Mouse (Mus musculus) NIH3T3 (cell line): Measurements from ENCODE around the gene Pcdh7.
A peak's percentile ranks its signal among the peaks of the same experiment; 100 is the strongest.

ENCODE experiments used
- DNase-seq: peaks from one replicate; pipeline ENCODE4 v3.0.0-alpha.2; 2012; ENCODE audit warnings: low read depth

The Pcdh7 gene

DNA sequence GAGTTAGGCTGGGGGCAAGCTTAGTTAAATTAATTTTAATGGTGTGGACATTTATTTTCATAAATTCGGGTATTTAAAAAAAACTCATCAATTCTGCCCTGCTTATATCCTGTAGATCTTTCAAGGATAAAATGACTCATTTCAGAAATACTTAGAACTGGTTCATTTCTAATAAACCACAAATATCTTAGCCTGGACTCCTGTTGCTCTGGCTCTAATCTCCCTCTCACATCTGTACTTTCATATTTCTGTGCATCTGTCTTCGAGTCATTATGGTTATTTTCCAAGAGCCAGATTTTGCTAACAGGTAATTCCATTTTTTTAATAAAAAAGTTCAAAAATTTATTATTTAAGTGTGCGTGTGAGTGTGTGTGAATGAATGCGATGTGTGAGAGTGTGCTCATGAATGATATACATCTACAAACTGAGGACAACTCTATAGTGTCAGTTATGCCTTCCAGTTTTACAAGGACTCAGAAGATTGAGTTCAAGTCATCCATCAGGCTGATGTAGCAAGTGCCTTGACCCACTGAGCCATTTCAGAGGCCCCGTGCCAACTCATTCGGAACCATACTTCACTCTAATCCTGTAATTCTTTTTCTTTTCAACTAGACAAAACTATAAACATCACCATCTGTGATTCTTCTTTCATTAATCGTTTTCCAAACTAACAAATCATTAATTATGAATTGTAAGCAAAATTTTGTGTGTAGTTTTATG is 80.3 kb downstream of the Pcdh7 start:
- DNase-seq, result no peak

DNA sequence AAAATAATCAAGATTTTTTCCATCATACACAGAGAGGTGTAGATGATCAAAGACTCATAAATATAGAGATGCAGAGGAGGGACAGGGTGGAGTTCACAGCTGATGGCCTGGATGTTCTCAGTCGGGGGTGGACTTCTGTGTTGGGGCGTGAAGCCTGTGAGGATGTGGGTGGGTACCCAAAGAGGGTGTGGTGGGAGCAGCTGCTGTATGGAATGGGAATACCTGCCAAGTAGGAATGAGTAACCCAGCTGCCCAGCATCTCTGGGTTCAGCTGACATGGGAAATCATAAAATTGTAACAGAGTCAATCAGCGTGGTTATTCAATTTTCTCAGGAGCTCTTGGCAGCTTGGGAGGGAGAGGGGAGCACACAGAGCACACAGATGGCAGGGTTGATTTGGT is 85.3 kb downstream of the Pcdh7 start:
- DNase-seq, result no peak

- DNase-seq, result no peak
Measured at GRCm38 (mm10) chr5:57803890-57804289, 86.1 kb downstream of the Pcdh7 start.

GRCm38 (mm10) chr5:57807350-57807749 is 89.6 kb downstream of the Pcdh7 start:
- DNase-seq, result peak; percentile 11

GRCm38 (mm10) chr5:57810641-57811040 is 92.9 kb downstream of the Pcdh7 start:
- peak; percentile 3 for DNase-seq

GRCm38 (mm10) chr5:57815964-57816589 is 98.3 kb downstream of the Pcdh7 start:
- DNase-seq, result no peak

GRCm38 (mm10) chr5:57819788-57820187 is 102.0 kb downstream of the Pcdh7 start:
- no peak for DNase-seq

- DNase-seq, result no peak
Measured at GRCm38 (mm10) chr5:57821099-57821498, 103.3 kb downstream of the Pcdh7 start.

GRCm38 (mm10) chr5:57828437-57828836 is 110.7 kb downstream of the Pcdh7 start:
- DNase-seq, result no peak

GRCm38 (mm10) chr5:57837150-57837549 is 119.4 kb downstream of the Pcdh7 start:
- DNase-seq, result no peak

DNA sequence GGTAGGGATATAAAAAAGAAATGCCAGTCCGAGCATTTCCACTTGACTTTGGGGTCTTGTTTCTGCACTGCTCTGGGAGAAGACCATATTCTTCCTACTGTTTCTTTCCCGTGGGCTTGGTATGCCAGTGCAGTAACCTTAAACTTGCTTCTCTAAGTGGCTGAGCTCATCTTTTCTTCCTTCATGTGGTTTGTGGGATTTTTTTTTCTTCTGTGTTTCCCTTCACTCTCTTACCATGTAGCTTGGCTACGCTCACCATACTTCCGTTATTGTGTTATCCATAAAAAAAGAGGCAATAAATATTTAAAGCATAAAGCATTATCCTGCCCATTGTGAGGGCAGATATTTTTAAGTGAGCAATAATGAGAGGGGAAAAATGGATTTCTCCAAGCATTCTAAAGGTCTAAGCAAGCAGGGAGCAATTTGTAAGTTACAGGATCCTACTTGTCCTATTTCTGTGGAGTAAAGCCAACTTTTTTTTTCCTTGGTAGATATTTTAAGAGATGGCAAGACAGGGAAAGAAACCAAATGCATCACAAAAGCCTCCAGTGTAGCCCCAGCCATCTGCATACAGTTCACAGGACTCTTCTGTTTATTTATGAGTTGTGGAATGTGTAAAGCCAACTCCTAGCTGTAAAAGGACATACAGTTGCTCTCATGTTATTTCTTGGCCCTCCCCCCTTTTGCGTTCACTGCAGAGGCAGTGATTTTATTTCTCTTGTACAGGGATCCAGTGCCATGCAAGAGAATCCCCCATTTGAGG is 123.8 kb downstream of the Pcdh7 start:
- DNase-seq, result no peak

DNA sequence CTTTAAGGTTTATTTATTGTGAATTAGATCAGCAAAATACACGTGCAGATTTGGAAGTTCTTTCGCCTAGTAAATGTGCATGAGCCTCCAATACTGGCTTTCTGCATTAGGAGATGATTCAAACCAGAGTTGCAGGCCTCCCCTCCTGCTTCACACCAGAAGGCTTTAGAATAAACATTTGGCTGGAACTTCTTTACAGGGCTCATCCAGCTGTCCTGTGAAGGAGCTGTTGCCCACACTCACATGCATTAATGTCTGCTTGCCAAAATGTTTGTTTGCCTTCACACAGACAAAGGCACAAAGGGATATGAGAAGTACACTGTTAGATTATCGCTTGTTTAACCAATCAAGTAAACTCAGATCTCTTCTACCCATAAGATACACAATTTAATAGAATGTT is 129.7 kb downstream of the Pcdh7 start:
- no peak for DNase-seq

- DNase-seq, result no peak
Measured at GRCm38 (mm10) chr5:57850111-57850510, 132.3 kb downstream of the Pcdh7 start.

DNA sequence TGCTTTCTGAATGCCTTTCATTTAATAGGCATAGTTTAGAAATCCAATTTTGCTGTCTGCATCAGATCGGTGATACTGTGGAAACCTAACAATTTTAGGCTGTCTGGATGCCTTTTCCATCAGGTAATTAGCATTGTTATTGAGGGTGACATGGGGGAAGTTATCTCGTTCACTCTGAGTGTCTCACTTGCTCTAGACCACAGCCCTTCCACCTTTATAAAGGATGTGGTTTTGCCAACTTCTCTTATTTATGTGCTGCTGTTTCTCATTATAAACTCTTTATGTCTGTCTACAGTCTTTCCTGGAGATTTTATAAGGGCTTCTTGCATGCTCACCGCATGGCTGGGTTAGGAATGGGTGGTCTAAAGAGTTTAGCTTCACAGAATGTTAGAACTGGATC is 139.5 kb downstream of the Pcdh7 start:
- no peak for DNase-seq

DNA sequence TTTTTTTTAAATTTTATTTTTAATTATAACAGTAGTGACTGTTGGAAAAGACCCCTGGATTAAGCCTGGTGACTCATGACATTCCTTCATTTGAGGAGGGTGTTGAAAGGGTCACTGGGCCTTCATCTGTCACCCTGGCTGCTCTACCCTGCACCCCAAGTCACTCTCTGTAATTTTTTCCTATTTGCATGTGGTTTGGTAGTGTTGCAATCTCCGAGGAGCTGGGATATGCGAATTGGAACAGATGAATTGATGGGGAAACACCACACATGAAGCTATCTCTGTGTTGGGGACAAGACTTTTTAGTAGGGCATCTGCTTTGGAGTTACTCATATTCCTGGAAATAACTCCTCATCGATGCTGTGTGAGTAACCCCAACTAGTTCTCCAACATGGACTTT is 146.5 kb downstream of the Pcdh7 start:
- DNase-seq, result no peak

GRCm38 (mm10) chr5:57865256-57865655 is 147.5 kb downstream of the Pcdh7 start:
- peak; percentile 42 for DNase-seq

DNA sequence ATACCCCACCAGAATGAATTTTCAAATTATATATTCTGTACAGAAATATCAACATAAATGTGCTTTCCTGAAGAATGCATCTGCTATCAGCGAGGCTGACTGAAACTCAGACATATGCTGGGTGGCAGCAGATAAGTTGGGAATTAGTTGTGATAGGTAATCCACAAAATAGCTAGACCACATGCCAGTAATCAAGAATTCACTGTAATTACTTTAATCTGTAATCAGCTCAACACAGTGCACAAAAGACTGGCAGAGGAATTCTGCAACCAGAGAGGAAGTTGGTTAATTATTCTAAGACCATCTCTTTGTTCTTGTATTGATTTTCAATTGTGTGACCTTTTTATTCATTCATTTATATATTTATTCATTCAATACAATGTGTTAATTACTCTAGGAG is 148.3 kb downstream of the Pcdh7 start:
- no peak for DNase-seq

GRCm38 (mm10) chr5:57867906-57868305 is 150.1 kb downstream of the Pcdh7 start:
- peak; percentile 17 for DNase-seq

- peak; percentile 26 for DNase-seq
Measured at GRCm38 (mm10) chr5:57868702-57869101, 150.9 kb downstream of the Pcdh7 start.

GRCm38 (mm10) chr5:57870727-57871126 is 153.0 kb downstream of the Pcdh7 start:
- DNase-seq, result no peak

DNA sequence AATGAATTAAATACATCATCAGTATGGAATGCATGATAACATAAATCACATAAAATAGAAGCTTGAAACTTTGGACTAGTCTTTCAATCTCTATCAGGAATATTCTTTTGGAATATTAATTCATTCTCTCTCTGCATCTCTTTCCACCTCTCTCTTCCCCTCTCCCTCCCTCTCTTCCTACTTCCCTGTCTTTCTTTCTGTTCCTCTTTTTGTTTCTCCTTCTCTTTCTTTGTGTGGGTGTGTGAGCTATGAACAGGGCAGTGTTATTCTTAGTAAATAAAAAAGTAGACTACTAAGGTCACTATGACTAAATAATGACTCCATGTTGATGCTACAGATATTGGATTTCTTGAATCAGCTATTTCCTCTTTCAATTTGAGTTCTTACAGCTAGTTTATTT is 167.2 kb downstream of the Pcdh7 start:
- no peak for DNase-seq

- DNase-seq, result no peak
Measured at GRCm38 (mm10) chr5:57899018-57899614, 181.3 kb downstream of the Pcdh7 start.

- no peak for DNase-seq
Measured at GRCm38 (mm10) chr5:57907218-57907617, 189.5 kb downstream of the Pcdh7 start.
